Mouse (Mus musculus) liver (tissue): ENCODE measurements around the gene Tex30.
A peak's percentile ranks its signal among the peaks of the same experiment; 100 is the strongest.

ENCODE experiments used
- DNase-seq: peaks from one replicate; pipeline ENCODE4 v3.0.0-alpha.2; 2020; ENCODE audit warnings: mixed read lengths

Tex30 gene

GRCm38 (mm10) chr1:44041797-44042554, 60.3 kb downstream of the Tex30 start:
- DNase-seq, result peak; percentile 71
